Mouse (Mus musculus): ENCODE results near the gene Atrn. TPM values are rescaled to one million over a fixed set of nuclear protein-coding genes. Genes with fewer than 3 reads are reported as not detected.

Gene Atrn
- polyA plus RNA-seq, 1 experiment: 48.2 TPM

GRCm38 (mm10) chr2:131055631-131056030, 149.3 kb downstream of the Atrn start:
- TF ChIP-seq CTCF (IDR thresholded peaks at IDR 0.05; ENCODE audit: borderline replicate concordance, insufficient read depth, low read depth, low read length): peak; percentile 52; the same call in 1 of the 2 replicates
- no peak for TF ChIP-seq POLR2A (IDR thresholded peaks at IDR 0.05; ENCODE audit: borderline replicate concordance, insufficient read depth, low read length)
- WGBS: 1% methylated on average over 10 of the region's 10 CpGs
- Histone ChIP-seq H3K27ac (ENCODE audit: insufficient read depth, low read length) (no peak overlapping the region), H3K27me3 (ENCODE audit: control insufficient read depth, insufficient read depth, low read length) (no peaks in the 10 kb centered on the region; the same call in 1 of the 2 replicates), H3K4me1 (ENCODE audit: control insufficient read depth, insufficient read depth, low read length) (peaks cover 9% of the 10 kb centered on the region; the same call in 1 of the 2 replicates), H3K4me3 (replicated peaks; ENCODE audit: insufficient read depth, low read depth, low read length) (no peak overlapping the region)
- DNase-seq: peak in 1 of 2 experiments; percentile 7

DNA sequence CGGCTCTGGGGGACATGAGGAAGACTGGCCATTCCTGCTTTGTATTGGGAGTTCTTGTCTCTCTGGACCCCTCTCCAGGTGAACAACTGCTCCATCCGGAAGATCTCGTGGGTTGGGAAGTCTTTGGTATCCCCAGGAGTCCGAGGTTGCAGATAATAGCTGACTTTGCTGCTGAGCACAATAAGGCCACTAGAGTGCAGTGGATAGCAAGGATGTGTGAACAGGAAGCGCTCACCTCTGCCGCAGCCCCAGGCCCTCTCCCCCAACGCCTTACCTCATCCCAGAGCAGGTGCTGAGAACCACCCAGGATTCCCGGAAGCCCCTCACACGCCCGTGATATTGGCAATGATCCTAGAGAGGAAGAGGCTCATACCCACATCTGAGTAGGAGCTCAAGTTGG, 149.9 kb downstream of the Atrn start:
- DNase-seq: no peak
- H3K4me3 ChIP-seq (replicated peaks; ENCODE audit: insufficient read depth, low read depth, low read length): no peak overlapping the region
- TF ChIP-seq POLR2A (IDR thresholded peaks at IDR 0.05; ENCODE audit: borderline replicate concordance, insufficient read depth, low read length) (no peak), CTCF (IDR thresholded peaks at IDR 0.05; ENCODE audit: borderline replicate concordance, insufficient read depth, low read depth, low read length) (peak; percentile 24; the same call in 1 of the 2 replicates)
- no peak overlapping the region for H3K27ac ChIP-seq (ENCODE audit: insufficient read depth, low read length)
- WGBS: 4% methylated on average over 10 of the region's 10 CpGs
- no peaks in the 10 kb centered on the region; the same call in 1 of the 2 replicates for H3K27me3 ChIP-seq (ENCODE audit: control insufficient read depth, insufficient read depth, low read length)
- peaks cover 9% of the 10 kb centered on the region; the same call in 1 of the 2 replicates for H3K4me1 ChIP-seq (ENCODE audit: control insufficient read depth, insufficient read depth, low read length)

GRCm38 (mm10) chr2:131058672-131059071, 152.4 kb downstream of the Atrn start:
- H3K27ac ChIP-seq (ENCODE audit: insufficient read depth, low read length): no peak overlapping the region
- 94% methylated on average over 8 of the region's 8 CpGs for WGBS
- TF ChIP-seq CTCF (IDR thresholded peaks at IDR 0.05; ENCODE audit: borderline replicate concordance, insufficient read depth, low read depth, low read length) (no peak), POLR2A (IDR thresholded peaks at IDR 0.05; ENCODE audit: borderline replicate concordance, insufficient read depth, low read length) (no peak)
- peaks cover 1% of the 10 kb centered on the region; the same call in 1 of the 2 replicates for H3K27me3 ChIP-seq (ENCODE audit: control insufficient read depth, insufficient read depth, low read length)
- no peak for DNase-seq
- no peak overlapping the region for H3K4me3 ChIP-seq (replicated peaks; ENCODE audit: insufficient read depth, low read depth, low read length)
- H3K4me1 ChIP-seq (ENCODE audit: control insufficient read depth, insufficient read depth, low read length): peaks cover 5% of the 10 kb centered on the region; the same call in 1 of the 2 replicates

DNA sequence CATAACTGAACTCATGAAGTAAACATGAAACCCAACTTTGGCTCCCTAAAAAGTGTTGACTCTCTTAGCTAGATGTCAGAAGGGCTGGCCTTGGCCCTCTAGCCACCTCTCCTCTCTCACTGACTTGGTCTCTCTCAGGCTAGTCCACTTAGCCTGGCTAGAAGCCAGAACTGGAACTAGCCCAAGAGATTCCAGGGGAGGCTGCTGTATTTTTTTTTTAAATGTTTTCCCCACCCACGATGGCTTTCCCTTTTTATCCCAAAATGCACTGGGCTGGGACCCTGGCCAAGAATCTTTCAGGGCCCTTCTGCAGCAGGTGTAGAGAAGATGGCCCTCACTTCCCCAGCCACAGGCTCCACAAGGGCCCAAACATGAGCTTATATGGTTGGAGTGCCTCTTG, 153.1 kb downstream of the Atrn start:
- Histone ChIP-seq H3K4me3 (replicated peaks; ENCODE audit: insufficient read depth, low read depth, low read length) (no peak overlapping the region), H3K27ac (ENCODE audit: insufficient read depth, low read length) (no peak overlapping the region), H3K27me3 (ENCODE audit: control insufficient read depth, insufficient read depth, low read length) (peaks cover 1% of the 10 kb centered on the region; the same call in 1 of the 2 replicates), H3K4me1 (ENCODE audit: control insufficient read depth, insufficient read depth, low read length) (peaks cover 5% of the 10 kb centered on the region; the same call in 1 of the 2 replicates)
- WGBS: 0% methylated on average over 1 of the region's 1 CpGs
- no peak for TF ChIP-seq POLR2A (IDR thresholded peaks at IDR 0.05; ENCODE audit: borderline replicate concordance, insufficient read depth, low read length)
- TF ChIP-seq CTCF (IDR thresholded peaks at IDR 0.05; ENCODE audit: borderline replicate concordance, insufficient read depth, low read depth, low read length): no peak
- peak in 1 of 2 experiments; percentile 4 for DNase-seq

- WGBS: 36% methylated on average over 9 of the region's 9 CpGs
- H3K27ac ChIP-seq (ENCODE audit: insufficient read depth, low read length): no peak overlapping the region
- H3K4me3 ChIP-seq (replicated peaks; ENCODE audit: insufficient read depth, low read depth, low read length): no peak overlapping the region
- H3K27me3 ChIP-seq (ENCODE audit: control insufficient read depth, insufficient read depth, low read length): peaks cover 1% of the 10 kb centered on the region; the same call in 1 of the 2 replicates
- no peak for DNase-seq
- TF ChIP-seq POLR2A (IDR thresholded peaks at IDR 0.05; ENCODE audit: borderline replicate concordance, insufficient read depth, low read length) (no peak), CTCF (IDR thresholded peaks at IDR 0.05; ENCODE audit: borderline replicate concordance, insufficient read depth, low read depth, low read length) (no peak)
- peaks cover 1% of the 10 kb centered on the region; the same call in 1 of the 2 replicates for H3K4me1 ChIP-seq (ENCODE audit: control insufficient read depth, insufficient read depth, low read length)
These were observed 153.7 kb downstream of the Atrn start for GRCm38 (mm10) chr2:131059781-131060540.

DNA sequence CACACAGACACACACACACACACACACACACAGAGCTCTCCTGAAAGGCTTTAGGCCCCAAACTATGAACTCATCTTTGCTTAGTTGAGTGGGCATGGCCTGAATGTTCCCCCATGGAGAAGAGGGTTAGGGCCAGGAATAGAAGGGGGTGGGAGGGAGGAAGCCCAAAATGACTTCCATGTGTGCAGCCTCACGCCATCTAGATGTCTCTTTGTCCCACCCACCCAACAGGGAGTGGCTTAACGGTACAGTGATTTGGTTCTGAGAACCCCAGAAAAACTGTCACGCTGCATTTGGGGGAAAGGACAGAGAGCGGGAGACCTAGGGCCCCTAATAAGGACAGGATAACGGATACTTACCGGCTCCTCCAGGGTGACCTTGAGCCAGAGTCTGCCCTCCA, 154.5 kb downstream of the Atrn start:
- Histone ChIP-seq H3K27me3 (ENCODE audit: control insufficient read depth, insufficient read depth, low read length) (peaks cover 1% of the 10 kb centered on the region; the same call in 1 of the 2 replicates), H3K4me3 (replicated peaks; ENCODE audit: insufficient read depth, low read depth, low read length) (no peak overlapping the region), H3K4me1 (ENCODE audit: control insufficient read depth, insufficient read depth, low read length) (no peaks in the 10 kb centered on the region), H3K27ac (ENCODE audit: insufficient read depth, low read length) (no peak overlapping the region)
- no peak for DNase-seq
- TF ChIP-seq POLR2A (IDR thresholded peaks at IDR 0.05; ENCODE audit: borderline replicate concordance, insufficient read depth, low read length) (no peak), CTCF (IDR thresholded peaks at IDR 0.05; ENCODE audit: borderline replicate concordance, insufficient read depth, low read depth, low read length) (no peak)
- WGBS: 57% methylated on average over 6 of the region's 6 CpGs

DNA sequence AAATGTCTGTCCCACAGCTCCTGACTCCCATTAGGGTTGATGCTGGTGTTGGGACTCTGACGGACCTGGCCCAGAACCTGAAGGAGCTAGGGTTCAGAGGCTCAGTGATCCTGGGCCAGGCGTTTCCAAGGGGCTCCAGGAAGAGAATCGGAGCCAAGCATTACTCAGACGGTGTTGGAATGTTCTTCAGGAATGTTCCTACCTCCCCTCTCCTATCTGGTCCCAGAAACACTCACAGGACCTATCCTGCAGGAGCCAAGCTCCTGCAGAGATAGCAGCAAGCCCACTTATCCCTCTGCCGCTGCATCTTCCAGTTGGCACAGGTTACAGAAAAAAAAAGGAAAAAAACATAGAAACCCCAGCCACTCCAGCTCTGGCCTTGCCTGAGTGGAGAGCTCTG, 155.3 kb downstream of the Atrn start:
- no peak overlapping the region for H3K4me3 ChIP-seq (replicated peaks; ENCODE audit: insufficient read depth, low read depth, low read length)
- no peak for DNase-seq
- WGBS: 48% methylated on average over 5 of the region's 5 CpGs
- H3K27me3 ChIP-seq (ENCODE audit: control insufficient read depth, insufficient read depth, low read length): peaks cover 1% of the 10 kb centered on the region; the same call in 1 of the 2 replicates
- TF ChIP-seq POLR2A (IDR thresholded peaks at IDR 0.05; ENCODE audit: borderline replicate concordance, insufficient read depth, low read length) (no peak), CTCF (IDR thresholded peaks at IDR 0.05; ENCODE audit: borderline replicate concordance, insufficient read depth, low read depth, low read length) (no peak)
- no peak overlapping the region for H3K27ac ChIP-seq (ENCODE audit: insufficient read depth, low read length)
- no peaks in the 10 kb centered on the region for H3K4me1 ChIP-seq (ENCODE audit: control insufficient read depth, insufficient read depth, low read length)
